Mouse (Mus musculus) urinary bladder, postnatal 4 days (tissue): ENCODE results near the gene Guca1b.
"Not testable (repeated sequence)": the region's sequence is repeated elsewhere in the genome, so short reads cannot be mapped to it uniquely, and the experiment has no call there.

ENCODE experiments used
- DNase-seq, 2 experiments: peaks; one replicate each; pipeline ENCODE4 v3.0.0; 2021 to 2022; ENCODE audit warnings: low spot score in 2 of 2

The Guca1b gene

GRCm38 (mm10) chr17:47409897-47410861 is 25.0 kb downstream of the Guca1b start:
- not testable (repeated sequence) for DNase-seq

GRCm38 (mm10) chr17:47420195-47420594 is 35.0 kb downstream of the Guca1b start:
- DNase-seq: no peak

- DNase-seq: no peak
Observed at GRCm38 (mm10) chr17:47421566-47421965, 36.4 kb downstream of the Guca1b start.

GRCm38 (mm10) chr17:47422616-47423015 is 37.4 kb downstream of the Guca1b start:
- not testable (repeated sequence) for DNase-seq

GRCm38 (mm10) chr17:47424186-47424585 is 39.0 kb downstream of the Guca1b start:
- DNase-seq: no peak

GRCm38 (mm10) chr17:47427316-47427715 is 42.1 kb downstream of the Guca1b start:
- no peak for DNase-seq

- no peak for DNase-seq
Observed at GRCm38 (mm10) chr17:47428831-47429304, 43.7 kb downstream of the Guca1b start.

GRCm38 (mm10) chr17:47430815-47431214 is 45.6 kb downstream of the Guca1b start:
- no peak for DNase-seq

- DNase-seq: peak; percentile 70 to 81
Observed at GRCm38 (mm10) chr17:47436156-47436906, 51.1 kb downstream of the Guca1b start, which contains the start of gene AI661453. Gene AI661453 (plus strand): TSS chr17:47436615.

GRCm38 (mm10) chr17:47436907-47437547 is 51.8 kb downstream of the Guca1b start, which contains the start of gene 1700001C19Rik:
Gene 1700001C19Rik (minus strand): TSS chr17:47437376.
- DNase-seq: no peak

GRCm38 (mm10) chr17:47438611-47439010 is 53.4 kb downstream of the Guca1b start:
- DNase-seq: no peak

GRCm38 (mm10) chr17:47439396-47440028 is 54.3 kb downstream of the Guca1b start:
- DNase-seq: no peak

GRCm38 (mm10) chr17:47440359-47440890 is 55.2 kb downstream of the Guca1b start:
- DNase-seq: no peak

- DNase-seq: no peak
Observed at GRCm38 (mm10) chr17:47441296-47442051, 56.3 kb downstream of the Guca1b start.

- DNase-seq: no peak
Observed at GRCm38 (mm10) chr17:47442271-47442670, 57.1 kb downstream of the Guca1b start.
